Mouse (Mus musculus): ENCODE results near the gene Xrcc6.

GRCm38 (mm10) chr15:81987646-81988045 is at the start of gene Xrcc6:
- TF ChIP-seq POLR2A (IDR thresholded peaks at IDR 0.05; ENCODE audit: insufficient read depth, low read length) (no peak), CTCF (IDR thresholded peaks at IDR 0.05; ENCODE audit: low read depth, low read length) (no peak), EP300 (IDR thresholded peaks at IDR 0.05; ENCODE audit: insufficient read depth, low read depth, low read length) (no peak)
